Mouse (Mus musculus) kidney, adult 9 months (tissue): Measurements from ENCODE around the gene Wdr45.
A peak's percentile ranks its signal among the peaks of the same experiment; 100 is the strongest.
"Not testable (repeated sequence)": the region's sequence is repeated elsewhere in the genome, so short reads cannot be mapped to it uniquely, and the experiment has no call there.

Experiments
- DNase-seq: peaks from one replicate; pipeline ENCODE4 v3.0.0; 2022

Gene Wdr45

GRCm38 (mm10) chrX:7714135-7714899, at the start of gene Wdr45:
Gene Wdr45, plus strand, starts transcription at chrX:7714333.
- DNase-seq: peak; percentile 97

DNA sequence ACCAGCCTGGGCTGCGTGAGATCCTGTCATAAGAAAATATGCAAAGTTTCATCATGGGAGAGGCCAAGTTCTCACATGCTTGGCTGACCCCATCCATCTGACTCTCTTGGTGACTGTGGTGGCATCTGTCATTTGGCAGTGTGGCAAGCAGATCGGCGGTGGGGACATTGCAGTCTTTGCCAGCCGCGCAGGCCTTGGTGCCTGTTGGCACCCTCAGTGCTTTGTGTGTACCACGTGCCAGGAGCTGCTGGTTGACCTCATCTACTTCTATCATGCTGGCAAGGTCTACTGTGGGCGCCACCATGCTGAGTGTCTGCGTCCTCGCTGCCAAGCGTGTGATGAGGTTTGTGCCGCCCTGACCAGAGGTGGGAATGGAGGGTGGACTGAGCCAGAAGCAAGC, 49.3 kb upstream of the Wdr45 start:
- DNase-seq: no peak

DNA sequence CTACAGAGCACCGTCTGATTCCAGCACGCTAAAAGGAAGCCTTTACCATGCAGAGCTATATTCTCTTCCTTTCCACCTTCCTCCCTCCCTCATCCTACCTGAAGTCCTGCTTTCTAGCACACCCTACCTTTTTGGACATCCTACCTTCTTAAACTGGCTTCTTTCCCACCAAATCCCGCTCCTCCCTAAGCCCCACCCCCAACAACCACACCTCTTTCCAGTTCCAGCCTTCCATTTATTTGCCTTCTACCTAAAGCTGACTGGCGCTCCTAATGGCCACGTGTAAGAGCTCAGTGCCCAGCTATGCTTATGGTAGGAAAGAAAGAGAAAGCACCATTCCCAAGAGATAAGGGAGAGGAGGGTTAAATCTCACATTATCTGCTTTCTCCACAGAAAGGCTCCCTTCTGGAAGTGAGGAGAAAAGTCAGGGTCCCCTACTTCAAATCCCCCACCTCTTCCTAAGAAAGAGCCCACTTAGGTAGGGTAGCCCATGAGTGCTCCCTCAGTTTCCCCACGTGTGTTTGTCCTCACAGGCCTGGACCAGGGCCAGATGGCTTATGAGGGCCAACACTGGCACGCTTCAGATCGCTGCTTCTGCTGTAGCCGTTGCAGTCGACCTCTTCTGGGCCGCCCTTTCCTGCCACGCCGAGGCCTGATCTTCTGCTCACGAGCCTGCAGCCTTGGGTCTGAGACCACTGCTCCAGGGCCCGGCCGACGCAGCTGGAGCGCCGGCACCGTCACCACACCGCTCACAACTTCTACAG, 48.2 kb upstream of the Wdr45 start:
- DNase-seq: no peak

GRCm38 (mm10) chrX:7670390-7670881, 43.7 kb upstream of the Wdr45 start:
- DNase-seq: peak; percentile 56

- peak; percentile 26 for DNase-seq
Observed at GRCm38 (mm10) chrX:7670921-7671623, 43.1 kb upstream of the Wdr45 start, which contains the start of gene Plp2. Gene Plp2, minus strand, starts transcription at chrX:7671390.

- DNase-seq: peak; percentile 22
Observed at GRCm38 (mm10) chrX:7672739-7673138, 41.4 kb upstream of the Wdr45 start.

- DNase-seq: no peak
Observed at GRCm38 (mm10) chrX:7673578-7674281, 40.4 kb upstream of the Wdr45 start.

- DNase-seq: peak; percentile 22
Observed at GRCm38 (mm10) chrX:7674284-7675000, 39.7 kb upstream of the Wdr45 start.

DNA sequence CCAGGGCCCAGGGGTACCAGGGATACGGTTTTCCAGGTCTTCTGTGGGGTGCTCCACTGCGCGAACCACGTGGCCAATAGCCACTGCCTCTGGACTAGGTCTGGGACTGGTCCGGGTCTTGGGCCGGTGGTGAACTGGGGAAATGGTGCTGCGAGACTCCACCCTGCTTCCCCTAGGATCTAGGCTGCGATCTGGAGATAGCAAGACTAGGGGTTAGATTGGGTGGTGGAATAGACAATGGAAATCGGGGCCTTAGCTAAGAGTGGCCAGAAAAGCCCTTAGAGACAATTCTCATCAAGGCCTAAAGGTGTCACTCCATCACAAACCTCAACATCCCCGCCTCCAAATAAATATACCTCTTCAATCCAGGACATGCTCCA, 39.1 kb upstream of the Wdr45 start:
- no peak for DNase-seq

DNA sequence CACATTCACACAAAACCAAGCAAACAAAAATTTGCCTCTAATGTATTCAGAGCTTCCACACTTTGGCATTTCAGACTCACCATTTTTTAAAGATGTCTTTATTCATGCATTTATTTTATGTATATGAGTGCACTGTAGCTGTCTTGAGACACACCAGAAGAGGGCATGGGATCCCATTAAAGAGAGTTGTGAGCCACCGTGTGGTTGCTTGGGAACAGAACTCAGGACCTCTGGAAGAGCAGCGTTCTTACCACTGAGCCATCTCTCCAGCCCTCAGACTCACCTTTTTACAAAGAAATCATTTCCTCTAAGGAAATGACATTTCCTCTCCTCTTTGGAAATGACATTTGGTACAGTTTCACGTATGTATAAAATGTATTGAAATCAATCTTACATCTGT, 35.1 kb upstream of the Wdr45 start:
- no peak for DNase-seq

DNA sequence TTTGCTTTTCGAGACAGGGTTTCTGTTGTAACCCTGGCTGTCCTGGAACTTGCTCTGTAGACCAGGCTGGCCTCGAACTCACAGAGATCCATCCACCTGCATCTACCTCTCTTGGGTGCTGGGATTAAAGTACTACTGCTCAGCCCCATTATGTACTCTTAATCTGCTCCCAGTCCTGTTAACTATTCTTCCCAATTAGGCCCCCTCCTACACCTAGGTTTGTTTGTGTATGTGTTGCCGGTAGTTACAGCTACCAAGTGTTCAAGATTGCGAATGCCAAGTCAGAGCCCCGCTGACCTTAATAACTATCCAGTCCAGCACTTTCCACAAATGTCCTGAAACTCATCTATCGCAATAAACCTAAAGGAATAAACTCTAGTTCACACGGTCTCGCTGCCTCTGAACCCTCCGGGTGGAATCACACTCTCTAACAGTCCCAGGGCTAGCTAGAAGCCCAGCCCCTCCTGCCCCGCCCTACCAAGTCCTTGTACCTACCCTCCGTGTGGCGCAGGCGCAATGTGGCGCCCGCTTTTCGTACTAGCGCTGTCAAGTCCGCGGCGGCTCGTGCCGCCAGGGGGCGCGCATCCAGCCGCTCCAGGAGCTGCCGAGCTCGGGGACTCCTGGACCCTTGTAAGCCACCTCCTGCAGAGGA, 34.6 kb upstream of the Wdr45 start:
- peak; percentile 97 for DNase-seq

GRCm38 (mm10) chrX:7680057-7680412, 34.1 kb upstream of the Wdr45 start:
- no peak for DNase-seq

DNA sequence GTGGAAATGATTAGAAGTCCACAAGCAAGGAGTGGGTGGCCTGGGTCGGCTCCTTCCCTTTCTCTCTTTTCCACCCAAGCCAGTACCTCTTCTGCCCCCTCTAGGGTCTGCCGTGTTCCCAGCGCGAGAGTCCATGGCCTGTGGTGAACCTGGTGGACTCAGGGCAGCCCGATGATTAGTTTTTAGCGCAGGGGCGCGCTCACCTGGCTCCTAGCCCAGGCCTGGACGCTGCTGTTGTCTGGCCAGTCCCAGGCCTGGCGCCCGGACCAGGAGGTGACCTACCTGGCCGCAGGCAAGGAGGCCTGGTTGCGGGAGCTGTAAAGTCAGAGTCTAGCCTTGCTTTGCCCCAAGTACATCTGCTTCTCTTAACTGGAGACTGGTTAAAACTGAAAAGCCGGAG, 33.3 kb upstream of the Wdr45 start, which contains the start of gene Magix:
Gene Magix (minus strand): TSS at position 388 of the 400 bp plus-strand sequence.
- DNase-seq: peak; percentile 76

DNA sequence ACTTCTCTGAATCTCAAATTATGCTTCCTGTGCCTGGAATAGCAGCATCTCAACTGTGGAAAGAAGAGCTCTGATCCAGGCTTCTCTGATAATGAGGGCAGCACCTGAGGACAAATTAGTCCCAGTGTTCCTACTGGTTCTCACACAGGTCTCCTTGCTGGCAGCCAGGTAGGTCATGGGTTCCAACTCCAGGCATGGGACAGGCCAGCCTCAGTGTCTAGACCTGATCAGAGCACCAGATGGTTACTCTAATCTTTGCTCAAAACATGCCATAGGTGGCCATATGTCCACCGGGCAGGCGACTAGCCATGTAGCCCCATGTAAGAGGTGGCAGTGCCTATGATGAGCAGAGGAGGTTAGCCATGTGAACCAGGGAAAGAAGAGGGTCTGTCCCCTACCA, 25.8 kb upstream of the Wdr45 start:
- no peak for DNase-seq

- no peak for DNase-seq
Observed at GRCm38 (mm10) chrX:7690486-7690885, 23.6 kb upstream of the Wdr45 start.

GRCm38 (mm10) chrX:7692862-7693261, 21.3 kb upstream of the Wdr45 start:
- peak; percentile 53 for DNase-seq

DNA sequence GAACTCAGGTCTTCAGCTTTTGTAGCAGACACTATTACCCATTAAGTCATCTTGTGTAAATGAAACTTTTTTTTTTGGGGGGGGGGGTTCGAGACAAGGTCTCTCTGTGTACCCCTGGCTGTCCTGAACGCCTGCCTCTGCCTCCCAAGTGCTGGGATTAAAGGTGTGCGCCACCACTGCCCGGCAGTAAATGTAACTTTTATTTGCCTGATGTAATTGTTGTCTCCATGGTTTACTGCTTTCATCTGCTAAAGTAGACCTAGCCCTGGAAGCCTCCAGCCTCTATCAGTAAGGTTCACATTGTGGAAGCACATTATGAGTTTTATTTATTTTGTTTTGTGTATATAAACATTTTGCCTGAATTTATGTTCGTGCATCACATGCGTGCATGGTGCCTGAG, 17.6 kb upstream of the Wdr45 start:
- DNase-seq: no peak

DNA sequence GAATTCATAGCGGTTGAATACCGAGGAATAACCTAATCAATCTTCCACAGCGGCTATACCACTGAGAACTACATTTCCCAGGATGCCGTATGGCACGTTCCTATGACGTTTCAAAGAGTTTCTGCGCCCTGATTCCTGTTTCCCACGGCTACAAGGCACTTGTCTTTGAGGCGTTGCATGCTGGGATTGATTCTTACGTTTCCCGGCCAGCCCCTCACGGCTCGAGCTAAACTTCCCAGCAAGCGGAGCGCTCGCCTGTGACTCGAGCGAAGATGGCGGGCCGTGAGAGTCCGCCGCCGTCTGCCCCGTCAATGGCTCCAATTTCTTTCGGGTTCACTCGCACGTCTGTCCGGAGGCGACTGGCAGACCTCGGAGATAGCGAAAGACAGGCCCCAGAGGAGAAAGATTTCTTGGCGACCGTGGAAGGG, 17.2 kb upstream of the Wdr45 start, which contains the start of gene Gpkow:
Gene Gpkow (plus strand): TSS at position 178 of the 428 bp plus-strand sequence.
- DNase-seq: peak; percentile 91

DNA sequence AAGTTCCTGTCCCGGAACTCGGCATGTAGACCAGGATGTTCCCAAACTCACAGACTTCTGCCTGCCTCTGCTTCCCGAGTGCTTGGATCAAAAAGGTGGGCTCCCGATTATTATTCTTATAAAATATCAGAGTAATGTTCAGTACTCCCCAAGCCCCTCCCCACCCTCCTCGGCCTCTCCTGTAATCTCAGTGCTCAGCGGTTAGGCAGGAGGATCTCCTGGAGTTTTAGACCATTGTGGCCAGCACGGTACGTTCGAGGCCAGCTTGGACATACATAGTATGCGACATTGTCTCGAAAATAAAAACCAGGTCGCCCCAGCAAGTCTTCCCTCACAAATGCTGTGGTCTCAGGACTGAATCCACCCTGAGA, 384 bp upstream of the Wdr45 start:
- DNase-seq: not testable (repeated sequence)

DNA sequence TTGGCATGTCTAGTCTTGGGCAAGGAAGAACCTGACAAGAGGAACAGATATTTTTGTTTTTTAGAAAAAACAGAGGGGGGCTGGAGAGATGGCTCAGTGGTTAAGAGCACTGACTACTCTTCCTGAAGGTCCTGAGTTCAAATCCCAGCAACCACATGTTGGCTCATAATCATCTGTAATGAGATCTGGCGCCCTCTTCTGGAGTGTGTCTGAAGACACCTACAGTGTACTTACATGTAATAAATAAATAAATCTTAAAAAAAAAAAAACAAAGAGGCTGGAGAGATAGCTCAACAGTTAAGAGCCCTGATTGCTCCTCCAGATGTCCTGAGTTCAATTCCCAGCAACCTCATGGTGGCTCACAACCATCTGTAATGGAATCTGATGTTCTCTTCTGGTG, 1.9 kb downstream of the Wdr45 start:
- not testable (repeated sequence) for DNase-seq

GRCm38 (mm10) chrX:7721514-7722281, 7.6 kb downstream of the Wdr45 start, which contains the start of gene Gm45208:
Gene Gm45208, plus strand, starts transcription at chrX:7722245.
- peak; percentile 85 for DNase-seq
